Mouse (Mus musculus): ENCODE results near the gene Arhgdib. TPM values are rescaled to one million over a fixed set of nuclear protein-coding genes. Genes with fewer than 3 reads are reported as not detected.

Arhgdib gene
- polyA plus RNA-seq, 1 experiment from 2014 or later = 12.7 TPM

- 90% methylated on average over 3 of the region's 3 CpGs for WGBS
- Histone ChIP-seq H3K4me3 (ENCODE audit: low read depth, low read length) (no peak overlapping the region), H3K4me2 (ENCODE audit: low read length) (no peak overlapping the region), H3K36me3 (ENCODE audit: control insufficient read depth, insufficient read depth, low read length) (no peaks in the 10 kb centered on the region), H3K27me3 (ENCODE audit: control insufficient read depth, insufficient read depth, low read depth, low read length) (no peaks in the 10 kb centered on the region), H3K4me1 (ENCODE audit: control insufficient read depth, insufficient read depth, low read length) (no peaks in the 10 kb centered on the region), H3K9ac (ENCODE audit: low read depth, low read length) (no peak overlapping the region), H3K9me3 (replicated peaks; ENCODE audit: control insufficient read depth, low read length, poor library complexity, severe bottlenecking) (no peaks in the 10 kb centered on the region), H3K27ac (ENCODE audit: low read length) (no peak overlapping the region)
- no peak for ATAC-seq
Measured at GRCm38 (mm10) chr6:136955240-136955639, 13.5 kb upstream of the Arhgdib start.

- Histone ChIP-seq H3K4me3 (ENCODE audit: low read depth, low read length) (no peak overlapping the region), H3K36me3 (ENCODE audit: control insufficient read depth, insufficient read depth, low read length) (no peaks in the 10 kb centered on the region), H3K27me3 (ENCODE audit: control insufficient read depth, insufficient read depth, low read depth, low read length) (no peaks in the 10 kb centered on the region), H3K27ac (ENCODE audit: low read length) (no peak overlapping the region), H3K4me1 (ENCODE audit: control insufficient read depth, insufficient read depth, low read length) (no peaks in the 10 kb centered on the region), H3K4me2 (ENCODE audit: low read length) (no peak overlapping the region), H3K9me3 (replicated peaks; ENCODE audit: control insufficient read depth, low read length, poor library complexity, severe bottlenecking) (no peaks in the 10 kb centered on the region), H3K9ac (ENCODE audit: low read depth, low read length) (no peak overlapping the region)
- ATAC-seq = no peak
- 90% methylated on average over 8 of the region's 8 CpGs for WGBS
Measured at GRCm38 (mm10) chr6:136954715-136955114, 13.0 kb upstream of the Arhgdib start.

- Histone ChIP-seq H3K9ac (ENCODE audit: low read depth, low read length) (no peak overlapping the region), H3K36me3 (ENCODE audit: control insufficient read depth, insufficient read depth, low read length) (no peaks in the 10 kb centered on the region), H3K4me3 (ENCODE audit: low read depth, low read length) (no peak overlapping the region), H3K9me3 (replicated peaks; ENCODE audit: control insufficient read depth, low read length, poor library complexity, severe bottlenecking) (no peaks in the 10 kb centered on the region), H3K4me2 (ENCODE audit: low read length) (no peak overlapping the region), H3K27me3 (ENCODE audit: control insufficient read depth, insufficient read depth, low read depth, low read length) (no peaks in the 10 kb centered on the region), H3K4me1 (ENCODE audit: control insufficient read depth, insufficient read depth, low read length) (no peaks in the 10 kb centered on the region), H3K27ac (ENCODE audit: low read length) (no peak overlapping the region)
- no peak for ATAC-seq
- 82% methylated on average over 6 of the region's 6 CpGs for WGBS
Measured at GRCm38 (mm10) chr6:136954192-136954591, 12.5 kb upstream of the Arhgdib start.

GRCm38 (mm10) chr6:136952930-136953329 is 11.2 kb upstream of the Arhgdib start:
- Histone ChIP-seq H3K27ac (ENCODE audit: low read length) (no peak overlapping the region), H3K9ac (ENCODE audit: low read depth, low read length) (no peak overlapping the region), H3K4me1 (ENCODE audit: control insufficient read depth, insufficient read depth, low read length) (no peaks in the 10 kb centered on the region), H3K9me3 (replicated peaks; ENCODE audit: control insufficient read depth, low read length, poor library complexity, severe bottlenecking) (no peaks in the 10 kb centered on the region), H3K36me3 (ENCODE audit: control insufficient read depth, insufficient read depth, low read length) (no peaks in the 10 kb centered on the region), H3K4me3 (ENCODE audit: low read depth, low read length) (no peak overlapping the region), H3K4me2 (ENCODE audit: low read length) (no peak overlapping the region), H3K27me3 (ENCODE audit: control insufficient read depth, insufficient read depth, low read depth, low read length) (no peaks in the 10 kb centered on the region)
- WGBS = 89% methylated on average over 9 of the region's 9 CpGs
- ATAC-seq = no peak

DNA sequence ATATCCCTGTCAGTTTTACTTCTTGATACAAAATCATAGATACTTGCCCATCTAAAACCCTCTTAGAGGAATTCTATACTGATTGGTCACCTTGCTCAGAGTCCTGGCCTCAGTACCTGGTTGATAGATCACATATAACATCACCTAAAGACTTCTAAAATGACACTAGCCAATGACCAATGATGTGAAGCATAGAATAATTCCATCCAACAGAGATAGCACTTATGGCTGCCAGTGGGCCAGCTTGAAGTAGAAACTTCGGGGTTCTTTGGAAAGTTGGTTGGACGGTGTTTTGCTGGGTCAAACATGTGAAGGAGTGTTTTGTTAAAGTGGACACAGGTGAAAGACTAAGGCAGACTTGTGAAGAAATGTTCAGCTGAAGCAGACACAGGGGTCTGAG is 8.5 kb upstream of the Arhgdib start:
- no peaks in the 10 kb centered on the region for H3K9me3 ChIP-seq (replicated peaks; ENCODE audit: control insufficient read depth, low read length, poor library complexity, severe bottlenecking)
- 93% methylated on average over 2 of the region's 2 CpGs for WGBS
- no peak overlapping the region for H3K9ac ChIP-seq (ENCODE audit: low read depth, low read length)
- H3K27ac ChIP-seq (ENCODE audit: low read length) = no peak overlapping the region
- no peaks in the 10 kb centered on the region for H3K36me3 ChIP-seq (ENCODE audit: control insufficient read depth, insufficient read depth, low read length)
- no peak for ATAC-seq
- no peaks in the 10 kb centered on the region for H3K27me3 ChIP-seq (ENCODE audit: control insufficient read depth, insufficient read depth, low read depth, low read length)
- H3K4me2 ChIP-seq (ENCODE audit: low read length) = no peak overlapping the region
- no peak overlapping the region for H3K4me3 ChIP-seq (ENCODE audit: low read depth, low read length)
- no peaks in the 10 kb centered on the region for H3K4me1 ChIP-seq (ENCODE audit: control insufficient read depth, insufficient read depth, low read length)

- no peak overlapping the region for H3K9ac ChIP-seq (ENCODE audit: low read depth, low read length)
- no peak overlapping the region for H3K4me2 ChIP-seq (ENCODE audit: low read length)
- H3K9me3 ChIP-seq (replicated peaks; ENCODE audit: control insufficient read depth, low read length, poor library complexity, severe bottlenecking) = no peaks in the 10 kb centered on the region
- no peak overlapping the region for H3K27ac ChIP-seq (ENCODE audit: low read length)
- no peaks in the 10 kb centered on the region for H3K27me3 ChIP-seq (ENCODE audit: control insufficient read depth, insufficient read depth, low read depth, low read length)
- H3K4me3 ChIP-seq (ENCODE audit: low read depth, low read length) = no peak overlapping the region
- no peak for ATAC-seq
- H3K36me3 ChIP-seq (ENCODE audit: control insufficient read depth, insufficient read depth, low read length) = no peaks in the 10 kb centered on the region
- 30% methylated on average over 4 of the region's 4 CpGs for WGBS
- H3K4me1 ChIP-seq (ENCODE audit: control insufficient read depth, insufficient read depth, low read length) = no peaks in the 10 kb centered on the region
Measured at GRCm38 (mm10) chr6:136947716-136948115, 6.0 kb upstream of the Arhgdib start.

GRCm38 (mm10) chr6:136946943-136947342 is 5.2 kb upstream of the Arhgdib start:
- Histone ChIP-seq H3K4me1 (ENCODE audit: control insufficient read depth, insufficient read depth, low read length) (no peaks in the 10 kb centered on the region), H3K4me3 (ENCODE audit: low read depth, low read length) (no peak overlapping the region), H3K27me3 (ENCODE audit: control insufficient read depth, insufficient read depth, low read depth, low read length) (no peaks in the 10 kb centered on the region), H3K27ac (ENCODE audit: low read length) (no peak overlapping the region), H3K4me2 (ENCODE audit: low read length) (no peak overlapping the region), H3K9me3 (replicated peaks; ENCODE audit: control insufficient read depth, low read length, poor library complexity, severe bottlenecking) (no peaks in the 10 kb centered on the region), H3K9ac (ENCODE audit: low read depth, low read length) (no peak overlapping the region), H3K36me3 (ENCODE audit: control insufficient read depth, insufficient read depth, low read length) (no peaks in the 10 kb centered on the region)
- 39% methylated on average over 9 of the region's 9 CpGs for WGBS
- peak; percentile 39; the same call in 1 of the 2 replicates for ATAC-seq

- no peak for ATAC-seq
- no peak overlapping the region for H3K4me3 ChIP-seq (ENCODE audit: low read depth, low read length)
- H3K36me3 ChIP-seq (ENCODE audit: control insufficient read depth, insufficient read depth, low read length) = no peaks in the 10 kb centered on the region
- no peaks in the 10 kb centered on the region for H3K4me1 ChIP-seq (ENCODE audit: control insufficient read depth, insufficient read depth, low read length)
- no peak overlapping the region for H3K27ac ChIP-seq (ENCODE audit: low read length)
- 91% methylated on average over 5 of the region's 5 CpGs for WGBS
- H3K4me2 ChIP-seq (ENCODE audit: low read length) = no peak overlapping the region
- H3K9ac ChIP-seq (ENCODE audit: low read depth, low read length) = no peak overlapping the region
- H3K27me3 ChIP-seq (ENCODE audit: control insufficient read depth, insufficient read depth, low read depth, low read length) = no peaks in the 10 kb centered on the region
- no peaks in the 10 kb centered on the region for H3K9me3 ChIP-seq (replicated peaks; ENCODE audit: control insufficient read depth, low read length, poor library complexity, severe bottlenecking)
Measured at GRCm38 (mm10) chr6:136946241-136946640, 4.5 kb upstream of the Arhgdib start.

- Histone ChIP-seq H3K36me3 (ENCODE audit: control insufficient read depth, insufficient read depth, low read length) (no peaks in the 10 kb centered on the region), H3K9ac (ENCODE audit: low read depth, low read length) (no peak overlapping the region), H3K4me1 (ENCODE audit: control insufficient read depth, insufficient read depth, low read length) (no peaks in the 10 kb centered on the region), H3K4me3 (ENCODE audit: low read depth, low read length) (no peak overlapping the region), H3K9me3 (replicated peaks; ENCODE audit: control insufficient read depth, low read length, poor library complexity, severe bottlenecking) (no peaks in the 10 kb centered on the region), H3K27me3 (ENCODE audit: control insufficient read depth, insufficient read depth, low read depth, low read length) (no peaks in the 10 kb centered on the region), H3K27ac (ENCODE audit: low read length) (no peak overlapping the region), H3K4me2 (ENCODE audit: low read length) (no peak overlapping the region)
- WGBS = 92% methylated on average over 8 of the region's 8 CpGs
- ATAC-seq = no peak
Measured at GRCm38 (mm10) chr6:136944511-136944910, 2.8 kb upstream of the Arhgdib start.

DNA sequence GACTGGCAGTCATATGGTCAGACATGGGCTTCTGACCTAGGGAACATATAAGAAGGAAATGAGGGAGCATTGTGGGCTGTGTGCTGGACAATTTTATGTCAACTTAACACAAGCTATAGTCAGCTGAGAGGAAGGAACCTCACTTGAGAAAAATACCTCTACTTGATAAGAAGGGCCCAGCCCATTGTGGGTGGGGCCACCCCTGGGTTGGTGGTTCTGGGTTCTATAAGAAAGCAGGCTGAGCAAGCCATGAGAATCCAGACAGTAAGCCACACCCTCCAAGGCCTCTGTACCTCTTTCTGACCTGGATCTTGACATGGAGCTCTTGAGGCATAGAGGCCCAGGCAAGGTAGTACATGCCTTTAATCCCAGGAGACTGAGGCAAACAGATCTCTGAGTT is 1.7 kb upstream of the Arhgdib start:
- Histone ChIP-seq H3K27ac (ENCODE audit: low read length) (no peak overlapping the region), H3K9me3 (replicated peaks; ENCODE audit: control insufficient read depth, low read length, poor library complexity, severe bottlenecking) (no peaks in the 10 kb centered on the region), H3K36me3 (ENCODE audit: control insufficient read depth, insufficient read depth, low read length) (no peaks in the 10 kb centered on the region), H3K4me1 (ENCODE audit: control insufficient read depth, insufficient read depth, low read length) (no peaks in the 10 kb centered on the region), H3K9ac (ENCODE audit: low read depth, low read length) (no peak overlapping the region), H3K4me3 (ENCODE audit: low read depth, low read length) (no peak overlapping the region), H3K27me3 (ENCODE audit: control insufficient read depth, insufficient read depth, low read depth, low read length) (no peaks in the 10 kb centered on the region), H3K4me2 (ENCODE audit: low read length) (no peak overlapping the region)
- no peak for ATAC-seq
